Mouse (Mus musculus) cortical plate, adult 2 months (tissue): ENCODE results near the gene Fgb.

ENCODE experiments used
- CTCF ChIP-seq: fragments of 200-500 bp; IDR thresholded peaks from 2 replicates; pipeline ENCODE4 v1.5.1; 2011; ENCODE audit warnings: mild to moderate bottlenecking, control low read depth, low read length; ENCODE audit not compliant: insufficient read depth; ENCODE audit errors: extremely low read depth
- POLR2A ChIP-seq: fragments of 200-500 bp; IDR thresholded peaks from 2 replicates; pipeline ENCODE4 v1.6.1; 2011; ENCODE audit warnings: mild to moderate bottlenecking, low read length, control low read depth; ENCODE audit not compliant: insufficient read depth; ENCODE audit errors: extremely low read depth

DNA sequence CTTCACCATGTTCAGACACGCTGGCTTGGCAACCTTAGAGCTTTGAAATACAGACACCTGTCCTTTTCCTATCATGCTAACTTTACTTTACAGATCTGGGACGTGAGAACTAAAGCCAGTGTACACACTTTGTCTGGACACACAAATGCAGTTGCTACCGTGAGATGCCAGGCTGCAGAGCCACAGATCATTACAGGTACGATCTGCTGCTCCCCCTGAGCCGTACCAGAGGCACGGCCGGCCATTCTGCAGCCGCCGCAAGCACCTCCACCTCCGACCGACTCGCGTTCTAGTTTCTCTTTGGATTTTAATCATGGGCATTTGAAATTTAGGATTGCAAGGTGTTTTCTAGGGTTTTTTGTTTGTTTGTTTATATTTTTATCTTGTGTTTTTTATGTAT, 19.2 kb upstream of the Fgb start:
- TF ChIP-seq CTCF (no peak), POLR2A (no peak)
